Mouse (Mus musculus): ENCODE results near the gene Anks6.

Anks6 gene

DNA sequence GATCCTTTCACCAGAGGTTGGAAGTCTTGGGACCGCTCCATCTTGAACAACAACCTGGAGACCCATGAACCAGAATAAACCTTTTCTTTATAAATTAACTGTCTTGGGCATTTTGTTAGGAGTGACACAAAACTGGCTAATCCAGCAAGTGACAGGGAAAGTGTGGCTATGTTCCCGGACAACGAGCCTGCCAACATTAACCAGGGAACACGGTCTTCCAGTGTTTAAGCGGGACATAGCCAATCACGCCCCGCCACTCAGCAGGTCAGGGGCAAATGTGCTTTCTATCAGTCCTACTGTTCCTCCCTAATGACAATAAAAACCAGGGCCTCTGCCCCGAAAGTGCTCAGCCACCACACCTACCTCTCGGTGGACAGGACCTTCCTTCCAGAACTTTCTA, 13.4 kb downstream of the Anks6 start:
- peak; percentile 96 for DNase-seq

DNA sequence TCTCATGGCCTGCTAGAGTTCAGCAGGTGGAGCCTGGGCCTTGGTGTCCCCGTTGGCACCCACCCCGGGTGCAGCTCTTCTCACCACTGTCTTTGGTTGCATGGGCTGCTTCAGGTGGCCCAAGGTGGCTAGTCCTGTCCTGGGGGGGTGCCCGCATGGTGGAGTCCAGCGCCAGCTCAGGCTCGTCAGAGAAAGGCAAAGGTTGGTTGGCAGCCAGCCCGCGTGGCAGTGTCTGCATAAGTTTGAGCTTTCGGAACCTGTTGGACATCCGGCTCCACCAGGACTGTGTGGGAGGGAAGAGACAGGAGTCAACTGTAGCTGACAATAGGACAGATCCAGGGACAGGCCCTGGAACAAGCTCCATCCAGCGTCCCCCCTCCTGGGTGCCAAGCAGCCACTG, 17.6 kb downstream of the Anks6 start:
- DNase-seq, result no peak

DNA sequence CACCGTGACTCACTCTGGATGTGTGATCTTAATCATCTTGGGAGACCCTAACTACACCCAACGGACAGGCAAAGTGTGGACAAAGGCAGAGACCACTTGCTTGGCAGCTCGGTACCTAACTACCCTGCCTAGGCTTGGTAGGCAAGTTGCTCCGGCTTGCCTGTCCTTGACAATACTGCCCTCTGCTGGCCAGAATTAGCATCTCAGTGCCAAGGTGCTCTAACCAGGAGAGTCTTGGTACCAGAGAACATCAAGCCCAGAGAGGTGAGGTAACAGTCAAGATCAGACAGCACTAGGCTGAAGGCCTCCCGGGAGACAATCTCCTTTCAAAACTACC, 19.9 kb downstream of the Anks6 start:
- no peak for DNase-seq

DNA sequence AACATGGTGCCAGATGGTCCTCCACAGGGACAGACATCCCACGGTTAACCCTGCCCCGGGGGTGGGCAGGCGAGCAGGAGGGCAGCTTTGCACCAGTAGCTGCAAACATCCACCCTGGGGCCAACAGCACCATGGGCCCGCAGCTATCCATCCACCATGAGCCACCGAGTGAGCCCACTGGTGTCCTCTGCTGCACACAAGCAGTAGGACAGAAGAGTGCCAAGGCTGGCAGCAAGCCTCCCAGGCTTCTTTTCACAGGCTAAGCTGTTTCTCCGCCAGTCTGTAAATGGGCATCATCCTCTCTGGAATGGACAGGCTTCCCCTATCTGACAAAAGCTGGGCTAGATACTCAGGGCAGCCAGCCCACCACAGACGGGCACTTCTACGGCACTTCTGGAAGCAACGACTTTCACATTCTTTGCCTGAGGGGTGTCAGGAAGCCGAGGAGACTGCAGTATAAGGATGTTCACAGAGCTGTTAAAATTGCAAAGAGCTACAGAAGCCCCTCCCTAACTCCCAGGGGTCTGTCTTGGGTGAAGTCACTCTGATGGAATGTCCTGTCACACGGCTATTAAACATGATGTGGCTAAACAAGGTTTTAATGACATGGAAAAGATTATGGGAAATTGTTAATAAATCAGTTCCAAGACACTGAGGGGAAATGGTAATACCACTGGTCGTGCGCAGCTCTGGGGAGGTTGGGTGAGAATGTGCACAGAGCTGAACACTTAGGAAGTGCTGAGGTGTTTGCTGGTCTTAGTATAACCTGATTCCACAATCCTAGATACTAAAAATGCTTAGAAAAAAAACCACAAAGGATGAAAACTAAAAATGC, 20.5 kb downstream of the Anks6 start:
- no peak for DNase-seq

DNA sequence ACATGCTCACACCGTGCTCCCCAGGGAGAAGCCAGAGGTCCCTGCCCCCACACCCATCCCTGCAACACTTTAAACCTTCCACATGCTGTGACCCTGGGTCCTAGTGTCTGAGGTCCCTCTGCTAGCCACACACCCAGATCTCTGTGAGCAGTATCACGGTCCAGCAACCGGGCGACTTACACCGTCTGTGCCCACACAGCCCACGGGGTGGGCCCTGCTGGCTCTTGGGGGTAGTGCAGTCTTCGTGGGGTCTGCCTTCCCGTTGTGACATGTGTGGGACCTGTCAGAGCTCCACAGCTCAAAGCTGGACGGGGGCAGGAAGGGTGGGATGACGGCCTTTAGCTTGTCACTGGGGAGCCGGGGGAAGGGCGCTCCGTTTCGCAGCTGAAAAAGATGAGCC, 21.7 kb downstream of the Anks6 start:
- no peak for DNase-seq

DNA sequence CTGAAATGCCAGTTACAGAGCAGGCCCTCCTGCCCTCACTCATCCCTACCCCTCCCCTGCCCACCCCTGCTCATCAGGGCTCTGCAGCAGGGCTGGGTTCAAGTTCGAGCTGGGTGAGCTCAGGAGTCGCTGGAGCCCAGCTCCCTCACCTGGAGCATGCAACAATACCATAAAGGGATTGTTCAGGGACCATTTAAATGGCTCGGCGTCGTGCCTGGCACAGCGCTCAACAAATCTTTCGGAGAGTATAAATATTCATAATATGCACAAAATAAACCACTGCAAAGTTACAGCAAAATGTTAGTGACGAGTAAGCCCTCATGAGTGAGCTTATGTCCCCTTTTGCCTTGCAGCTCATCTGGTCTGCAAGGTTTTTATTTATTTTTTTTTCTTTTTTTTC, 25.1 kb downstream of the Anks6 start:
- DNase-seq, result no peak

DNA sequence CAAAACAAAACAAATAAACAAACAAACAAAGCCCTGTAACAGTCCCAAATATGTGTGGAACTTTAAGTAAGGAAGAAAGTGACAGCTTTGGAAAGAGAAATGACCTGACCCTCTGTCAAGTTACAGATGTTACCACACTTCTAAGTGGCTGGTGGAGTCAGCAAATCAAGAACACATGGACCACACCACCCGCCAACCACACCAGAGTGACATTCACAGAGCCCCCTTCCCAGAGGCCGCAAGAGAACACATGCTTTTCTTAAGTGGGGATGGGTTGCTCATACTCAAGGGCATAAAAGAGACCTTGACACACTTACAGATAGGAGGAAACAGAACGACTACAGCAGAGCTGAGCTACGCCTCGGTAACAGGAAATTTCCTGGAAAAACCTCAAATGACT, 28.4 kb downstream of the Anks6 start:
- DNase-seq, result no peak

DNA sequence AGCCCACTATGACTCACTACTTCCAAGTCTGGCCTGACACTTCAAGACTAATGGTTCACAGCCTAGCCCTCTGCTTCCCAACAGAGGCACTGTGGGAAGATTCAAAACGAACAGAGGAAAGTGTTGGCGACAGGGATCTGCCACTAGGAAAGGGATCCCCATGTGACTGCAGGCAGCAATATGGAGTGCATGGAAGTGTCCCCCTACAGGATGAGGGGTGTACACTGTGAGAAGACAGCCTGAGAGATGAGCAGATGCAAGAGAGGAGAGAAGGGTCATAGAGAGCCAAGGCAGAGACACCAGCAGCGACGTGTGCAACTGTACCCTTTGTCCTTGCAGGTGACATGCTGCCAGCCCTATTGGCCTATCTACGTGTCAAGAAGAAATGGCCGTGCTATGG, 33.3 kb downstream of the Anks6 start:
- no peak for DNase-seq

DNA sequence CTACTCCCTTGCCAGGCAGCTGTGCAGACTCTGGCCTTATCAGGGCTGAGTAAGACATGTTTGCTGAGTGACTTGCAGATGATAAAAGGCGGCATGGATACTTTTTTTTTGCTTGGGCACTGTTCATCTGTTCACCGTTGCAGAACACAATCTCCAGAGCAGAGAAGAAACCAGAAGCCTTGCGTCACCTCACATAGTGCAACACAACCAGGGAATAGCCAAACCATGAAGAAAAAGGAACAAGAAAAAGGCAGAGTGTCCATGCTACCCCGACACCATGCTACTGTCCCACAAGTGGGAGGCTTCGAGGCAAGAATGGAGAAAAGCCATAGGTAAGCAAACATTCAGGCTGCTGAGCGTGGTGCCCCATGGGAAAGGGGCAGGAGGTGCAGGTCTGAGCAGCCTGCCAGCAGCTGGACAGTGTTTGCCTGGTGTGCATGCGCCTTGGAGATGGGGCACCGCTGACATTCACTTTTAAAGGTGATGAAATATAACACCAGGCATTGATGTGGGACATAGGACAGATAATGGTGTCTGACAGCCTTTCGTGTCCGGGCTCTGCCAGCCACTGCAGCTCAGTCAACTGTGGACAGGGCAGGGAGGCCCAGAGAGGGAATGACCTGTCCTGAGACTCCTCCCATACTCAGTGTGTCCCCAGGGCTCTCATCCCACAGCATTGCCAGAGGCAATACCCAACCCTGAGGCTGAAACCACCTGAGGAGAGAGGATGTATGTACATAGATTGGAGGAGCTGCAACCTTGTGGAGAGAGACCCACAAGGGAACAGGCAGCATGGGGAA, 34.2 kb downstream of the Anks6 start:
- no peak for DNase-seq

DNA sequence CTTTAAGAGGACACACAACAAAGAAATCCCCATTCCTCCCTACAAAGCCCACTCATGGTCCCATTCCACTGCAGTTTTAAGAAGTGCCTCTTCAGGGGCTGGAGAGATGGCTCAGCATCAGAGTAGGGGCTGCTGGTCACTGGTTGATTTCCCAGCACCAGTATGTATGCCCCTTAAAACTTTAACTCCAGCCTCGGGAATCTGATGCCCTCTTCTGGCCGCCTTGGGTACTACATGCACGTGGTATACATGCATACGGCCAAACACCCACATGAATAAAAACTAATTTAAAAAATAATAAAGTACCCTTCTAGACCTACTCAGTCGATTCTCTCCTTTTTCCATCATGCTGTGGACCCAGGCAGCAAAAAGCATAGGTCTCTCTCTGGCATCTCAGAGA, 36.7 kb downstream of the Anks6 start:
- DNase-seq, result no peak

DNA sequence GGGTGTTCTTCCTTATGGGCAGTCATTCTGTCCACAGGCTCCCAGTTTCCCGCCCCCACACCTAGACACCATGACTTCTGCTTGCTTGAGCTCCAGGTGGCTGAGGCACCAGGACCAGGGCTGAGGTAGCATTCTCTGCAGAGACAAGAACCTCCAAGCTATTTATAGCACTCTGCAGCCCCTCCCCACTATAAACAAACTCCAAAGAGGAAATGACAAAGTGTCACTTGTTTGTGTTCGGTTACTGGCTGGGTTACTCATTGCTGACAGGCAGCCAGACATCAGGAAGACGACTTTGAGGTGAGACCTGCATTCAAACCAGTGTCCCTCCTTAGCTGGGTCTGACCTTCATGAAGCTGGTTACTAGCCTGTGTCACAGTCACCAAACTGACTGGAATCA, 42.1 kb downstream of the Anks6 start:
- no peak for DNase-seq

DNA sequence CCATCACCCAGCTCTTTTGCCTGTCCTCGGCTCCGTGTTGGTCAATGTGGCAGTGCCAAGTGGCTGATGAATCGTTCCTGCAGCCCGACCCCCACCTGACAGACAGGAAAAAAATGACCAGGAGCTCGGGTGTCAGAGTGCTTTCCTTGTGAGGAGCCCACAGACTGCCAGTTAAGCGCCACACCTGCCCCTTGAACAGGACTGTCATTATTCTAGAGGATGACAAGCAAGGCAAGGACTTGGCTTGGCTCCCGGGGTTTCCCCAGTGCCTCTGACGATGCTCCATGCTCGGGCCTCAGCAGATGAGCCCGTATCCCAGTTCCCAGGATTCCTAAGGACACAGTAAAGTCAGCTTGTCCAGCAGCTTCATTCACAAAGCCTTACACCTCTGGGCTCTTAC, 44.8 kb downstream of the Anks6 start:
- DNase-seq, result no peak

DNA sequence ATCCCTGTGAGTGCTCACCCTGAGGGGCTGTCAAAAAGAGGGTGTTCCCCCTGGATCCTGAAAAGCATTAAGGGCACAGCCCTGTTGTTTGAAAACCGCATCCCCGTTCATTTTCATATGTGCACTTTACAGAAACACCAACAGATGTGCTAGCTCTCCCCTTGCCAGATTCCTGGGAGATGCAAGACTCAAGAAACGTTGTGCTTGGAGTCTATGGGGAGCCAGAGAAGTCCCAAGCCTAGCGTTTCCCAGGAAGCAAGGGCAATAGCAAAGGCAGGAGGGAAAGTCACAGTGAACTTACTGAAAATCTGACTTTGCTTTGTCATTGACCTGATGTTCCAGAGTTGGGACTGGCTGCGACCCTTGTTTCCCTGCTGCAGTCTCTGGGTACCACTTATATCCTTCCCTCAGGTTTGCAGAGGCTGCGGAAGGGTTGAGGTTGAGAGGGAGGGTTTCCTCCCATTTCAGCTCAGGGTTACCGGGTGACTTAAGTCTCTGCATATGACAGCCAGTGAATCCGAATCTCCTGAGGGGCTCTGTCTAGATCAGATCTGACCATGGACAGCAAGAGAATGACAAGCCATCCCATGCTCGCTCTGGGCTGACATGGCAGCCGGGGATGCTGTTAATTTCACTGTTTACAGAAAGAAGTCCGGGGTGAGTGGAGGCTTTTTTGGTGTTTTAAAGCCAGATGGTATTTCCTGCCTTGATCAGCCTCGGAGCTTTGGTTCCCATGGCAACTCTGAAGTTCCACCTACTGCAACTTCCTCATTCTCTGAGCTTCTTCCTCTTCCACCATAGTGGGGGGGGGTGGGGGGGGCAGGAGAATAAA, 46.6 kb downstream of the Anks6 start:
- peak; percentile 96 for DNase-seq

DNA sequence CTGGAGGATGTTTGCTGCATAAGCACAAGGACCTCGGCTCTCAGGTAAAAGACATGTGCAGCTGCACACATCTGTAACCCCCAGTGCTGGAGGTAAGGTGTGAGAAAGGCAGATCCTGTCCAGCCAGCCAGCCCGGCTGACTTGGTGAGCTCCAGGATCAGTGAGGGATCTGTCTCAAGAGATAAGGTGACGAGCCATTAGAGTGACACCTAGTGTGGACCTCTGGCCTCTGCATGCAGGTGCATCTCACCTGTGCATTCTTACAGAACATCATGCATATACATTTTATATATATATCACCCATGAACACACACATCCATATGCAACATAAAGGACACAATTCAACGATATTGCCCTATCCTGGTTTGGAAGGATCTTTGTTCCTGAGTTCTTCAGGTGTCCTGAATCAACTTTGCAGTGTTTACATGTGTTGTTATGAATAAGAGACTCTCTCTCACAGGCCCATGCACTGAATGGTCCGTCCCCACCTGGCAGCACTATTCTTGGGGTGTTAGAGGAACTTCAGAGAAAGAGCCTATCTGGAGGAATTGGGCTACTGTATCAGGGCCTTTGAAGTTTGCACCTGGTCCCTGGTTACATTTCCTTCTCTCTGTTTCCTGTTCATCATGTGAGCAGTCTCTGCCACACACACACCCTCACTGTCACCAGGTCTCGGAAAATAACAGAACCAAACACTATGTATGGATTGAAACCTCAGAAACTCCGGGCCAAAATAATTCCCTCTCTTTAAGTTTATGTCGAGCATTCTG, 56.4 kb downstream of the Anks6 start:
- DNase-seq, result no peak

DNA sequence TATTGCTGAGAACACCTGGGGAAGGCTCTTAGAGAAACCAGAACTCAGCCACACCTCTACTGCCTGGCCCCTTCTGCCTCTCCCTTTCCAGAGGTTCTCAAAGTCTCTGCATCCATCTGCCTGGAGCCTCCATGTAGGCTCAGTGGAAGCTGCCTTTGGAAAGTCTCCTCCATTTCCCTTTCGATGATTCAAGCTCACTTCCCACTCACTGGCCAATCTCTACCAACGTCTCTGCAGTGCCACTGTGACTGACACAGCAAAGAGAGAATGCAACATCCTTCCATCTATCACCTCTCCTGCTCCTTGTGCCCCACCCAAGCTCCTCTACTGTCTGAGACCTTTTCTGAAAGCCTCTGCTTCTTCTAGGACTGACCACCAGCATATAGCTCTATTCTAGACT, 59.3 kb downstream of the Anks6 start:
- no peak for DNase-seq

DNA sequence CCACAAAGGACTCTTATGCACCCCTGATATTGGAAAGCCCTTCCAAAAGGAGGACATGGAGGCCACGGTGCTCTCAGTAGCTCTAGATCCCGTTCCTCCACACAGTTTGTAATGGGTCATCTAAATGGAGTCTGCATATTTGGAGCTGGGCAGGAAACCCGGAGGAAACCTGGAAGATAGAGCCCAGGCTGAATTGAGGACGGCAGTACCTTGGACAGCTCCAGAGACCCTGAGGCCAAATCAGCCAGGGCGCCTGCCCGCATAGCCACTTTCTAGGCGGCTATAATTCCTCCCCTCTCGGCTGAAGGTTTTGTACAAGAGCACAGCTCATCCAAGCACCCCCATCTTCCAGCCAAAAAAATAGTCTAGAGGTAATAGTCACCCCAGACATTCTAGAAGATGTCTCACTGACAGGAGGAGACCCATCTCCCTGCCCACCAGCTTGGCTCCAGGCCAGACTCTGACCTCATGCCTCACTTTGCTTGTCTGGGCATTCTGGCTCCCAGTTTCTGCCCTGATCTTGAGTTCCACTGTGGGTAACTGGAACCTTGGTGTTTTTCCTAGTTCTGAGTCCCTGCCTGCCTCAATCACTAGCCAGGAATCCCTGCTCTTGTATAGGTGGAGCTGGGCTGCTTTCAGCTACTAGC, 64.3 kb downstream of the Anks6 start:
- no peak for DNase-seq

DNA sequence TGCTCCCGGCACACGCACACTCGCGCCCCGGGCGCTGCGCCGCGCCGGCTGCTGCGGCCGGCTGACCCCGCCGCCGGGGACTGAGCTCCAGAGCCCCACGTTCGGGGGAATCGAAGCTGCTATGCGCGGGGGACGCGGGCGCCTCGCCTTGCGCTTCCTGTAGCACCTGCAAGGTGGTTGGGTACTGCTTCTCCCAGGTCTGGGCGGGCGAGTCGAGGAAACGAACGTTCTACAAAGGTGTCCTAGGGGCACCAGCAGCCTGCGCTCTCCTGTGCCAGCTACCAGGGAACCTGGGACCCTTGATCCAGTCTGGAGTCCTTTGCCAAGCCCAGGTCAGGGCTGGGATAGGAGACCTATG, 65.3 kb downstream of the Anks6 start:
- no peak for DNase-seq

DNA sequence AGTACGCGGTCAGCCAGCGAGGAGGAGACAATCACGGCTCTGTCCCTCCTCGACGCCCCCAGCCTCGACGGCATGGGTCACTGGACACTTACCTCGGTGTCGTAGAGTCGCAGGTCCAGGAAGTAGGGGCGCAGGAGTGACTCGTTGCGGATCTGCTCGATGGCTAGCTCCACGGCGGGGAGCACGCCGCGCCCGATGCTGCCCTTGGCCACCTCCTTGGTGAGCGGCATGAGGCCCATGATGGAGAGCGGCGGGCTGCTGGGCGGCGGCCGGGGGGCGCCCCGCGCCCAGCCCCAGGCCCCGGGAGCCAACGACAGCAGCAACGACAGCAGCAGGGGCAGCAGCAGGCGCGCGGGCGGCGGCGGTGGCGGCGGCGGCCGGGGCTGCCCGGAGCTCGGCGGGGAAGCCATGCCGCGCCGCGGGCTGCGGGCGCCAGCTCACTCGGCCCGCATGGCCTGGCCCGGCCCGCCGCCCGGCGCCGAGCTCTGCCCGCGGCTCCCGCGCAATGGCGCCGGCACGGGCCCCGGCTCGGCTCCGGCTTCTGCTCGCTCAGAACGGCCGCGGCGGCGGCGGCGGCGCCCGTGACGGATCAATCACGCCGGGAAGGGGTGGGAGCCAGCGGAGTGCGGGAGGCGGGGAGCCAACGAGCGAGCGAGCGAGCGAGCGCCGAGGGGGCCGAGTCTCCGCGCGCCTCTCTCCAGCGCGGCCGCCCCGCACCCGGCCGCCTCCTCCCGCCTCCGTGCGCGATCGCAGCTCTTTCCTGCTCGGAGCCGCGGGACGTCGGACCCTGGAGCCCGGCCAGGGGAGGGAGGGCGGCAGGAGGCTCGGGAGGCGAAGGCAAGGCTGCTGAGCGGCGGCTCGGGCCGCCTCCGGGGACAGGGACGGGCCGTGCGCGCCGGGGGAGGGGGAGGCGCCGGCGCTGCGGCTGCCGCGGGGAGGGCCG, 65.9 kb downstream of the Anks6 start, which contains the start of gene Gabbr2:
Gene Gabbr2 (minus strand): TSS at position 858 of the 943 bp plus-strand sequence.
- no peak for DNase-seq

DNA sequence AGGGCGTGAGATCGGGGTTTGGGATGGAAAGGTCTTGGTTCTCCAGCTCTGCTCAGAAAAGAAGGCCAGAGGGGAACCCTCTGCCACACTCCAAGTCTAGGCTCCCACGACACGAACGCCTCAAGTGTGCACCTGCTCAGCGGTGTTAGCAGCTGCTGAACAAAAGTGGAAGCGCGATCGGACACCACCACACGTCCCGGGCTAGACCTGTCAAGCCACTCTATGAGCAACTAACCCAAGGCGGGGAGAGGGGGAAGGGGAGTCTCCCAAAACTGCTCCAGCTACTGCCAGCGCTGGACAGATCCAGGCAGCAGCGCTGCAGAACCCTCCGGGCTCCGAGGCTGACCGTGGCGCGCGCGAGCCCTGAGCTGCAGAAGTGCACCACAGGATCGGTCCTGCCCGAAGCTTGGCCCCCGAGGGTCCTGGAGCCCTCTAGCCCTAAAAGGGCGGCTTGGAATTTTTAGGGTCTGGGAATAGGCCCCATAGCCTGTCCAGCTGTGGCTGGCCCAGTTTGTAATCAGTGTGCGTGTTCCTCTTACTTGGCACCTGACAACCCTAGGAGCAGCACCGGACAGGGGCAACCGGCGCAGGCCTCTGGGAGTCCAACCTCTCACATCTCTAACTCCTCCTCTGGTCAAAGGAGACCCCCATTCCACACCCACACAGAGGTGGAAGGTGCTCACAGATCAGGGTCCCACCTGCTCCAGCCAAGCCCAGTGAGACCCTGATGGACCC, 66.8 kb downstream of the Anks6 start:
- no peak for DNase-seq

DNA sequence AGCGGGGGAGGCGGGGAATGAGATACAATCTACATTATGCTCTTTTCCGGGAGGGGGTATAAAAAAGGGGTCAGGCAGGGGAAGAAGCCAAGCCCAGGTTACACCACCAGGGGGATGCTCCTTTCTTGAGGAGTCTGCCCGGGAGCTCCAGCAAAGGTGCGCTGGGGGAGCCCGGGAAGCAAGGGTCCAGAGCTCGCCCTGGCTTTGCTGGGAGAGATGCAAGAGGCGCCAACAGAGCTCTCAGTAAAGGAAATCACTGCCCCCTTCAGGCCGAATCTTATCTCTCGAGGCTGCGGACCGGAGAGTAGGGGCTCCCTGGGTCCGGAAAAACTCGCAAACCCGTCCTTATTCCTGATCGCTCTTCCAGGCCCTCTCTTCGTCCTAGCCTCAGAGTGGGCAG, 67.4 kb downstream of the Anks6 start:
- no peak for DNase-seq

All from heart, adult 11 months (tissue).